Mouse (Mus musculus) midbrain, embryonic 12.5 days (tissue): ENCODE data around the gene Ttyh2. TPM values are rescaled to one million over a fixed set of nuclear protein-coding genes. Genes with fewer than 3 reads are reported as not detected.
A peak's percentile ranks its signal among the peaks of the same experiment; 100 is the strongest.
"Not testable (repeated sequence)": the region's sequence is repeated elsewhere in the genome, so short reads cannot be mapped to it uniquely, and the experiment has no call there.

Experiments
- ATAC-seq: fragments of 200-750 bp; cut with Nextera tagmentation; 2 replicates; pipeline ENCODE4 v1.8.0; 2017; ENCODE audit warnings: low read depth, moderate TSS enrichment, moderate library complexity; ENCODE audit not compliant: low FRiP score
- H3K27ac ChIP-seq: fragments of 300-500 bp; sonication (generic); replicated peaks from 2 replicates; pipeline ENCODE4 v1.5.1; 2016; ENCODE audit warnings: mild to moderate bottlenecking
- H3K27me3 ChIP-seq: fragments of 300-500 bp; sonication (generic); 2 replicates; pipeline ENCODE4 v1.6.1; 2016; ENCODE audit warnings: mild to moderate bottlenecking
- H3K36me3 ChIP-seq: fragments of 300-500 bp; sonication (generic); 2 replicates; pipeline ENCODE4 v1.6.1; 2016
- H3K4me1 ChIP-seq: fragments of 300-500 bp; sonication (generic); 2 replicates; pipeline ENCODE4 v1.6.1; 2016
- H3K4me2 ChIP-seq: fragments of 300-500 bp; sonication (generic); replicated peaks from 2 replicates; pipeline ENCODE4 v1.6.1; 2016; ENCODE audit warnings: mild to moderate bottlenecking, moderate library complexity
- H3K4me3 ChIP-seq: fragments of 300-500 bp; sonication (generic); 2 replicates; pipeline ENCODE4 v1.5.1; 2016; ENCODE audit warnings: mild to moderate bottlenecking
- H3K9ac ChIP-seq: fragments of 300-500 bp; sonication (generic); replicated peaks from 2 replicates; pipeline ENCODE4 v1.6.1; 2016; ENCODE audit warnings: mild to moderate bottlenecking, moderate library complexity
- H3K9me3 ChIP-seq: fragments of 300-500 bp; sonication (generic); 2 replicates; pipeline ENCODE4 v1.6.1; 2016; ENCODE audit warnings: mild to moderate bottlenecking
- WGBS: fragments of 180-500 bp; shearing (Covaris S2); methylation state at CpG from one replicate; pipeline ENCODE4 v1.1.7; 2016; 5-methylcytosine and 5-hydroxymethylcytosine counted together
- polyA plus RNA-seq: library from polyadenylated mRNA; unstranded; fragments of >200 nt; fragmentation: Nextera tagmentation; extraction: Ambion mirVana; gene quantifications from 2 replicates; pipeline ENCODE4 v1.2.1, GENCODE M21; 2016

Gene Ttyh2
- polyA plus RNA-seq, 1 experiment from 2014 or later: 12.3 TPM

DNA sequence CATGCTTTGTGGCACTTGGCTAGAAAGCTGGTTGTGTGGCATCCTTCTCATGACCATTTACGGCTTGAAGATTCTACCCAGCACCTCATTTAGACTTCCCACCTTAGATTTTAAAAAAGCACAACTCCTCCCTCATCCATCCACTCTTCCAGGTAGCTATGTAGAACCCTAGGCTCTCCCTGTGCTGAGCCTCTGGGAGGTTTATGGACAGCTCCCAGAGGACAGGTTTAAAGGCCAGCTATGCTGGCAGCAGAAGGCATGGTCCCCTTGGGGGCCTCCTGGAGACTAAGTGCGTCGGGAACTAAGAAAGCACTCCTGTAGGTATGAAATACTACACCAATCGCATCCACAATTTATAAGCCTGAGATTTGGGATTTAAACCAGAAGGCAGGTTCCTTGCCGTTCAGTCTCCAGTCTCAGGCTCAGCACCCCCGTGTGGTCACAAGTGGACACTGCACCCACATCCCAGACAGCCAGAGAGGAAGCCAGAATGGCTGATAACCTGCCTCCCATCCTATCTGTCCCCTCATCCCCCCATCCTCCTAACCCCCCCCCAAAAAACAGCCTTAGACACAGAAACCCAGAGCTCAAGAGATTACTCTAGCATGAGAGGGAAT, 12.4 kb upstream of the Ttyh2 start:
- Histone ChIP-seq H3K9ac (no peak overlapping the region), H3K27ac (no peak overlapping the region), H3K4me1 (no peaks in the 10 kb centered on the region), H3K27me3 (peaks cover 20% of the 10 kb centered on the region), H3K36me3 (no peaks in the 10 kb centered on the region), H3K4me3 (no peak overlapping the region), H3K9me3 (no peaks in the 10 kb centered on the region), H3K4me2 (no peak overlapping the region)
- ATAC-seq: no peak
- 38% methylated on average over 6 of the region's 6 CpGs for WGBS

DNA sequence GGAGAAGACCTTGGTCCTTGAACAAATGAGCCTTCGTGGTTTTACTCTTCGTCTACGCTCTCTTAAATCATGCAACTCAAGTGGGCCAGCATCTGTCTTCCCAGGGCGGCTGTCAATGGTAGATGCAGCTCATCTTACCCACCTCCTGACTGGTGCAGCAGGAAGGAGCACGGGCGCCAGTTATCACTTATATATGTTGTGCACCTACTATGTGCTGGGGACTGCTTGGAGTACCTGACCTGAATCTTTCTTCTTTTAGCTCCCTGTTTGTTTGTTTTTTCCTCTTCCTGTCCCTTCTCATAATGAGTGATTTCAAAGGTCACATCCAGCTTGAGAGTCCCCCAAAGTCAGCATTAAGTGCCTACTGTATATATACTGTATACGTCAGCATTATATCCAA, 11.1 kb upstream of the Ttyh2 start:
- H3K9ac ChIP-seq: no peak overlapping the region
- H3K4me2 ChIP-seq: no peak overlapping the region
- WGBS: 81% methylated on average over 7 of the region's 7 CpGs
- no peak overlapping the region for H3K27ac ChIP-seq
- H3K36me3 ChIP-seq: no peaks in the 10 kb centered on the region
- peaks cover under 1% of the 10 kb centered on the region; the same call in 1 of the 2 replicates for H3K4me1 ChIP-seq
- no peaks in the 10 kb centered on the region for H3K9me3 ChIP-seq
- no peak overlapping the region for H3K4me3 ChIP-seq
- ATAC-seq: no peak
- peaks cover 20% of the 10 kb centered on the region for H3K27me3 ChIP-seq

DNA sequence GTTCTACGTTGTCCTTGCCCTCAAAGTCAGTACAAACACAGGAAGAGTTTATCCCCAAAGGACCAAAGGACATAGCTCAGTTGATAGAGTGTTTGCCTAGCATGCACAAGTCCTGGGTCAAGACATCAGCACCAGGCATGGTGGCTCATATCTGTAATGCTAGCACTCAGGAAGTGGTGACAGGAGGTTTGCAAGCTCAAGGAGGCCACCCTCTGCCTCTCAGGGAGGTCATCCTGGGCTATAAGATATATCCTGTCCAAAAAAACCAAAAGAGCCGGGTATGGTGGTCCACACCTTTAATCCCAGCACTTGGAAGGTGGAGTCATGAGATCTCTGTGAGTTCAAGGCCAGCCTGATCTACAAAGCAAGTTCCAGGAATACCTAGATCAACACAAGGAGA, 9.8 kb upstream of the Ttyh2 start:
- H3K27me3 ChIP-seq: peaks cover 20% of the 10 kb centered on the region
- 68% methylated on average over 2 of the region's 2 CpGs for WGBS

DNA sequence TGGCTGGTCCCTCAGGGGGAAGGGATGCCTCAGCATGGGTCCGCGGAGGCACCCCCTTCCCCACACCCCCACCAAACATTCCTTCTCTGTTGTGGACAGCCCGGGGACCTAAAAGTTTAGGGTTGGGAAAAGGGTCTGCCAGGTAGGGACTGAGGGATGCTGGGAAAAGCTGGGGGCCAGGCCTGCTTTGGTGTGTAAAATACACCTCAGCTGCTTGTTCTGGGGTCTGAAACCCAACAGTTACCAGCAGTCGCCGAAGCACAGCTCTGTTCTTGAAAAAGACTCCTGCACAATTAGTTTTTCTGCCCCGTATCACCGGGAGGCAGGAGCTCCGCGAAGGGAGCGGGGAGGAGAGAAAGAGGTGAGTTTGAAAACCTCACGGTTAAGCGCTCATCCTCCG, 8.4 kb upstream of the Ttyh2 start:
- ATAC-seq: no peak
- H3K27me3 ChIP-seq: peaks cover 20% of the 10 kb centered on the region
- WGBS: 13% methylated on average over 13 of the region's 13 CpGs

More for the DNA sequence above, 9.8 kb upstream of the Ttyh2 start:
- no peak for ATAC-seq
- H3K9me3 ChIP-seq: no peaks in the 10 kb centered on the region
- H3K36me3 ChIP-seq: peaks cover 4% of the 10 kb centered on the region
- no peak overlapping the region for H3K27ac ChIP-seq
- no peak overlapping the region for H3K4me3 ChIP-seq
- H3K4me2 ChIP-seq: no peak overlapping the region
- H3K9ac ChIP-seq: no peak overlapping the region
- peaks cover 13% of the 10 kb centered on the region for H3K4me1 ChIP-seq

DNA sequence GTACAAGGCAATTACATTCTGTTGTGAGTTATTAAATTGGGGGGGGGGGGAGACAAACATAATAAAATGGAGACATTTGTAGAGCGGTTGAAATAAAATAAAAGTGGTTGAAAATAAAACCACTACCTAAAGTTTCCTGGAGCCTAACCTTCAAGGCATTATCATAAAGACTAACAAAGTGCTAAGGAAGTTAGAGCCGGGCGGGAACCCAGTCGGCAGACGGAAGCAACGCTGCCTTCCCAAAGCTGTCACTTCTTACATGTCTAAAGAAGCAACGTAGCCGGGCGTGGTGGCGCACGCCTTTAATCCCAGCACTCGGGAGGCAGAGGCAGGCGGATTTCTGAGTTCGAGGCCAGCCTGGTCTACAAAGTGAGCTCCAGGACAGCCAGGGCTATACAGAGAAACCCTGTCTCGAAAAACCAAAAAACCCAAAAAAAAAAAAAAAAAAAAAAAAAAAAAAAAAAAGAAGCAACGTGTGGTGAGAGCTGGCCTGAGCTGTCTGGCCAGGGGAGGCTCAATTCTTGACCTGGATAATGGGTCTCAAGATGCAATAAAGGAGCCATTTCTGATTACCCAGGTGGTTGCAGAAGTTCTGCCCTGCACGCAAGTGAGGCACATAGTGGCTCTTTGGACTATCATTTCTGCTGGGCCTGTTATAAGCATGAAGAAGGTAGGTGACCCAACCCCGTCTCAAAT, 7.8 kb upstream of the Ttyh2 start:
- Histone ChIP-seq H3K4me1 (peaks cover 20% of the 10 kb centered on the region), H3K9me3 (no peaks in the 10 kb centered on the region), H3K27ac (no peak overlapping the region), H3K9ac (no peak overlapping the region), H3K36me3 (peaks cover 23% of the 10 kb centered on the region), H3K4me3 (no peak overlapping the region), H3K4me2 (no peak overlapping the region), H3K27me3 (peaks cover 20% of the 10 kb centered on the region)
- no peak for ATAC-seq
- WGBS: 65% methylated on average over 17 of the region's 18 CpGs

More for the DNA sequence above, 8.4 kb upstream of the Ttyh2 start:
- Histone ChIP-seq H3K36me3 (peaks cover 17% of the 10 kb centered on the region), H3K9me3 (no peaks in the 10 kb centered on the region), H3K9ac (no peak overlapping the region), H3K4me1 (peaks cover 20% of the 10 kb centered on the region), H3K4me3 (no peak overlapping the region), H3K4me2 (no peak overlapping the region), H3K27ac (no peak overlapping the region)

DNA sequence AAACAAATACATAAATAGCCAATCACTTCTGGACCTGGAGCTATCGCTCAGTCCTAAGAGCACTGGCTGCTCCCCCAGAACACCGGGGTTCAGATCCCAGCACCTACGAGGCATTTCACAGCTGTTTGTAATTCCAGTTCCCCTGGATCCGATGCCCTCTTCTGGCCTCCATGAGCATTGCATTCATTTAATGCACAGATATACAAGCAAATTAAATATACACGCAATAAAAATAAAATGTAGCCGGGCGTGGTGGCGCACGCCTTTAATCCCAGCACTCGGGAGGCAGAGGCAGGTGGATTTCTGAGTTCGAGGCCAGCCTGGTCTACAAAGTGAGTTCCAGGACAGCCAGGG, 7.3 kb upstream of the Ttyh2 start:
- not testable (repeated sequence) for ATAC-seq, H3K9ac ChIP-seq, H3K27ac ChIP-seq, H3K9me3 ChIP-seq, H3K4me3 ChIP-seq, H3K4me2 ChIP-seq
- 26% methylated on average over 11 of the region's 11 CpGs for WGBS
- Histone ChIP-seq H3K4me1 (peaks cover 20% of the 10 kb centered on the region), H3K27me3 (peaks cover 20% of the 10 kb centered on the region), H3K36me3 (peaks cover 28% of the 10 kb centered on the region)

DNA sequence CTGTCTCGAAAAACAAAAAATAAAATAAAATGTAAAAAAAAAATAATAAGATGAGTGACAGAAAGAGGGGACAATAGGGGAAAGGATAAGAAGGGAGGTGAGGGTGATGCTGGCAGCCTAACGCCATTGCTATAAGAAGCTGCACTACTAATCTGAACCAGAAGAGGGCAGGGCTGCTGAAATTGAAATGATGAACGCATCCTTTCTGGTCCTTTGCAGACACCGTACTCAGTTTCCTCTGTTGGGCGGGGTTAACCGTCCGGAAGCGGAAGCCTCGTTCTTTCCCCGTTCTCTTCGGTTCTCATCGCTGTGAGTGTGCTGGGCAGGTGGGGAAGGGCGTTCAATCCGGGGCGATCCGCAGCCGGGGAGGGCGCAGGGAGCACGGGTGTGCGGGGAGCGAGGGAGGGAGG, 6.9 kb upstream of the Ttyh2 start, which contains the start of gene Rpl38:
Gene Rpl38, plus strand, starts transcription at position 224 of the 410 bp plus-strand sequence.
- Histone ChIP-seq H3K4me3 (peak within 1 kb of the TSS; percentile 77), H3K27ac (peak within 1 kb of the TSS; percentile 89)
- WGBS: 0% methylated on average over 19 of the region's 21 CpGs

DNA sequence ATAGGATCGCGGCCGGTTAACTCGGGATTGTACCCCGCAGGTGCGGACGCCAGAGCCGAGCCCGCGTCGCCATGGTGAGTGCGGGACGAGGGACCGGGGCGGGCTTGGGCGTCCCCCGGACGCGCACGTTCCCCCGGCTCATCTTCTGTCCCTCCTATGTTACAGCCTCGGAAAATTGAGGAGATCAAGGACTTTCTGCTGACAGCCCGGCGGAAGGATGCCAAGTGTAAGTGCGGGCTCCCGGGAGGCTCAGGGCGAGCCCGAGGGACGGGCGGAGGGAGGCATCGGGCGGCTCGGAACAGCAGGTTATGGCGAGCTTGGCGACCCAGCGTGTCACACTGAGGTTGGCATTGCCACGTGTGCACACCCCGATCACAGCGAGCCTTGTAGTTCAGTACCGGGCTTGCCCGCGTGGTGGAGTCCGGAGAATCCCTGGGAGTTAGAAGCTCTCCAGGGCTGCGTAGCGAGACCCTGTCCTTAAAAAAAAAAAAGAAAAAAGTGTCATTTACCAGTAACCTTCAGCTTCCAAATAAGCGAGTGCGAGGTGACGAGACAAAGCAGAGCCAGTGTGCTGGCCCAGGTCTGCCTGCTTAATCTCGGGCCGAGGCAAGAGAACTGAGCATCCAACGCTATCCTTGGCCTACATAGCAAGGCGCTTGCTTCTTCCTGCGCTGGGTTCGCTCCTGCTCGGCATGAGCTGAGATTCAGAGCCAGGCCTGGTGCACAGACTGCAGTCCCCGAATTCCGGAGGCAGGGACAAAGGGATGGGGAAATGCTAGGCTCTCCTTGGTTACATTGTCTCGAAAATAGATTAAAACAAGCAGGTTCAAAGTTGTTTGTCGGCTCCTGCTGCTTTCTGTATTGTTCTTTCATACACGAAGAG, 6.2 kb upstream of the Ttyh2 start:
- Histone ChIP-seq H3K4me3 (peak overlapping the region; percentile 77), H3K36me3 (peaks cover 39% of the 10 kb centered on the region), H3K9me3 (no peaks in the 10 kb centered on the region), H3K9ac (peak overlapping the region; percentile 94), H3K4me1 (peaks cover 27% of the 10 kb centered on the region), H3K4me2 (peak overlapping the region; percentile 98), H3K27me3 (peaks cover 20% of the 10 kb centered on the region), H3K27ac (peak overlapping the region; percentile 89)
- WGBS: under 1% methylated on average over 59 of the region's 60 CpGs
- peak; percentile 73 for ATAC-seq

More for the DNA sequence above, 6.9 kb upstream of the Ttyh2 start, which contains the start of gene Rpl38:
- Histone ChIP-seq H3K4me2 (peak within 1 kb of the TSS; percentile 98), H3K36me3 (peaks cover 32% of the 10 kb centered on the region), H3K9ac (peak within 1 kb of the TSS; percentile 94), H3K4me1 (peaks cover 22% of the 10 kb centered on the region), H3K9me3 (no peaks in the 10 kb centered on the region), H3K27me3 (peaks cover 20% of the 10 kb centered on the region)
- peak; percentile 85 for ATAC-seq

DNA sequence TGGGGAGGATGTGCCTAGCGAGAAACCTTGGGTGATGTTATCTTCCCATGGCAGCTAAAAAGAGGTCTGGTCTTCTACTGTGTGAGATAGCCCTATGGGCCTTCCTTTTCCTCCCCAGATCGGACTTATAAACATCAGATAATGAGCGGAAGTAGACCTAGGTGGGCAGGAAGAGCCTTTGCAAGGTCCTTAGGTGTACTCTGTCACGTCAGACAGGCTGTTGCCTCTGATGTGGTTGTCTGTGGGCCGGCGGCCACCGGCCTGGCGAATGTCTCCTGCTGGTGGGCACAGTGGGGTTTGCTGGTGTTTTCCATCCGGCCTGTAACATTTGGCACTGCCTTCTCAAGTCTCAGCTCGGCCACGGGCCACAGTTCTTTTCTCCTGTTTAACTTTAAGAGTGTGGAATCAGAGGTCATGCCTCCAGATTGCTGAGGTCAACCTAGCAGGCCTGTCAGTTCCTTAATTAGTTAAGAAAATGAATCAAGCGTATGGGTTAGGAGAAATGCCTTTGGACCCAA, 5.5 kb upstream of the Ttyh2 start:
- Histone ChIP-seq H3K27me3 (peaks cover 16% of the 10 kb centered on the region; the same call in 1 of the 2 replicates), H3K27ac (0 out of 2 replicates have a peak overlapping the region, but pooled peaks have one; percentile 10), H3K36me3 (peaks cover 42% of the 10 kb centered on the region), H3K9me3 (no peaks in the 10 kb centered on the region), H3K4me1 (peaks cover 27% of the 10 kb centered on the region), H3K4me2 (peak overlapping the region; percentile 98), H3K9ac (peak overlapping the region; percentile 94), H3K4me3 (peak overlapping the region; percentile 77)
- WGBS: 27% methylated on average over 12 of the region's 12 CpGs
- ATAC-seq: no peak

DNA sequence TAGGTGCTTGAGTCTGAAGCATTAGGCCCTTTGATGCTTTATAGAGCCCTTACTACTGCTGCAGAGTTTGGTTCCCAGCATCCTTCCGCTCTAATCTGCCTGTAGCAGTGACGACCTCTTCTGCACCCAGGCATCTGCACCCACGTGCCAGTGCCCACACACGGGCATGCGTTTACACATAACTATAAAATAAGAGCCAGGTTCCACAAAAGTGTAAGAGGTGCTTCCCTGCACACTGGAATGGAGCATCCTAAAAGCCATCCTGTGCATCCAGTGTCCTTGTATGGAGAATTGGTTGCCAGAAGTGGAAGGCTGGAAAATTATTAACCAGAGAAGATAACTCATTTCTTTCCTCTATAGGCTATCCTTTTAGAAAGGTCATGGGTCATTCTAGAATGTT, 4.1 kb upstream of the Ttyh2 start:
- H3K36me3 ChIP-seq: peaks cover 42% of the 10 kb centered on the region
- 91% methylated on average over 5 of the region's 5 CpGs for WGBS
- no peaks in the 10 kb centered on the region for H3K9me3 ChIP-seq
- H3K9ac ChIP-seq: peak overlapping the region; percentile 94
- no peak overlapping the region for H3K4me2 ChIP-seq
- no peak overlapping the region for H3K4me3 ChIP-seq
- no peak for ATAC-seq
- peaks cover 38% of the 10 kb centered on the region for H3K4me1 ChIP-seq
- no peak overlapping the region for H3K27ac ChIP-seq
- H3K27me3 ChIP-seq: peaks cover 20% of the 10 kb centered on the region

DNA sequence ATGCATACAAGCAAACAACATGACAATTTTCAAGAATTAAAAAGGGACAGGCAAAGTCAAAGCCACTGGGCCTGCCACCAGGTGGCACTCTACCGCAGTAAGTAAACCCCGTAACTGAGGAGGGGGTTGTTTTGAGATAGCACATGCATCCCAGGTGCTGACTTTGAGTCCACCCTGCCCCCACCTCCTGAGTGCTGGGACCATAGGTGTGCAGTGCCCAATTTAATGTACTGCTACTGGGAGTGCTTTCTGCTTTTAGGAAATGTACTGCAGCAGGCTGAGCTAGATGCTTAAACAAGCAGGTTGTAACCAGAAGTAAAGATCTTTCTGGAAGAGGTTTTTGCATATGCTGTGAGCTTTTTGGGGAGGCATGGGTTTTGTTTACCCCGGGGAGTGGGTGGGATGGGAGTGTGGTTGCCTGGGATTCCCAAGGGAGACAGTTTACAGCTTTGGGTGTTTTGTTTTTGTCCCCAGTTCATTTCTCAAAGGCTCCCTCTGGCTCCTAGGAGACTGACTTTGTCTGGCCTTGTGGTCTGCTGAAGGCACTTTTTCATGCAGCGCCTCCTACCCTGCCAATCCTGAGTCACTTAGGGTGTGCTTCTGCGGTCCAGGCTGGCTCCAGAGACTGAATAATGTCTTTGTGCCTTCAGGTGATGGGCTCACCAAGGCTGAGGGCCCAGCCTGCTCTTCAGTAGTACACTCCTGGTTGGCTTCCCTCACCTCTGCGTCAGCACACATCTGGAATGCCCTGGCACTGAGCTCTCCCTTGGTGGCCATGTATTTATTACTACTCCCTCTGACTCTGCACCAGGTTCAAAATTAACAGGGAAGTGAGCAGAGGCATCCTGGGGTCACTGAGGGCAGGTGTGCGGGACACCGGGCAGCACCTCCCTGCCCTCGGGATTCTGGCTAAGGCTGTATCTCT, 2.2 kb upstream of the Ttyh2 start:
- ATAC-seq: no peak
- 65% methylated on average over 9 of the region's 9 CpGs for WGBS
- no peak overlapping the region for H3K4me3 ChIP-seq
- H3K36me3 ChIP-seq: peaks cover 42% of the 10 kb centered on the region
- H3K9me3 ChIP-seq: no peaks in the 10 kb centered on the region
- peaks cover 27% of the 10 kb centered on the region for H3K27me3 ChIP-seq
- H3K4me2 ChIP-seq: no peak overlapping the region
- H3K27ac ChIP-seq: no peak overlapping the region
- peaks cover 50% of the 10 kb centered on the region for H3K4me1 ChIP-seq
- no peak overlapping the region for H3K9ac ChIP-seq
